Mouse (Mus musculus) spleen, adult 18-20 months (tissue): ENCODE data around the gene Gpc3.

Experiments used
- DNase-seq, 2 experiments: peaks; one replicate each; pipeline ENCODE4 v3.0.0; 2022; ENCODE audit warnings: mixed read lengths in 2 of 2

Gene Gpc3

DNA sequence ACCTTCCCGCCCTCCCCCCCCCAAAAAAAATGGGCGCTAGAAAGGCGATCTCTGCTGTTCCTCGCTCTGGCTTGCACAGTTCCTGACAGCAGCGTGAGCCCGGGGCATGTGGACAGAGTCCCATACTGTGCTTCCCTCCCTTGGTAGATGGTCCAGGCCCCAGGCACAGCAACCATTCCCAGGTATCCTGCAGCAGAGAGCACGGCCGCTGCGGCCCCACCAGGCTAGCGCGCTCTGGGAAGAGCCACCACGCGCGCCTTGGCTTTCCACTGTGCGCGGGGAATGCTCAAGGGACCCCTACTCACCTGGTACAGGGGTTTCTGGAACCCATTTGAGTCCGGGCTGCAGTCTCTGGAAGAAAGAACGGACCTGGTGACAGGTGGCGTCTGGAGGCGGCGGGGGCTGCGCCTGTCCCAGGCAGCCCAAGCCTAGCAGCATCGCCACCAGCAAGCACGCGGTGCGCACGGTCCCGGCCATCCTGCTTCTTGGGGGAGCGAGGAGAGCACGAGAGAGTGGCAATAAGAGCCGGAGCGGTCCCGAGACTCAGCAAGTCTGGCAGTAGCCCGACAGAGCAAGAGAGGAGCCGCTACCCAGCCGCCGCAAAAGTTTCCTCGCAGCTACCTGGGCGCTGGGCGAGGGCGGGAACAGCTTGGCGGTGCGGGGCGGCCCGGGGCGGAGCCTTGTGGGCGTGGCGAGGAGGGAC, at the start of gene Gpc3:
Gene Gpc3, minus strand, starts transcription at position 623 of the 703 bp plus-strand sequence.
- DNase-seq, result peak in 1 of 2 experiments; percentile 4

DNA sequence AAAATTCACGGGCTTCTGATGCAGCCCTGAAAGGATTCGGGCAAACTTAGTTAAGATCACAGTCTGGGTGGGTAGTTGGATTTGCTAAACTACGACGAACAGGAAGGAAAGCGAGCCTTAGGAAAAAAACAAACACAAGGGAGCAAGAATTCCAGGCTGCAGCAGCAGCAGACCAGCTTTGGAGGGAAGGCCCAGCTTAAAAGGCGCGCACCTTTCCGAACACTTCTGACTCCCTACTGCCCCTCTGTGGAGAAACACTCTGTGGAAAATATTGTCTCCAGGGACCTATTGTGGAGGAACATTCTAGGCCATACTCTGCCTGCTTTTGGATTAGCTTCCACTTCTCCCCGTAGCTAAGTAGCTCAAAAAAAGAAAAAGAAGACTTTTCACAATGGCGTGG, 38.2 kb upstream of the Gpc3 start:
- no peak for DNase-seq

DNA sequence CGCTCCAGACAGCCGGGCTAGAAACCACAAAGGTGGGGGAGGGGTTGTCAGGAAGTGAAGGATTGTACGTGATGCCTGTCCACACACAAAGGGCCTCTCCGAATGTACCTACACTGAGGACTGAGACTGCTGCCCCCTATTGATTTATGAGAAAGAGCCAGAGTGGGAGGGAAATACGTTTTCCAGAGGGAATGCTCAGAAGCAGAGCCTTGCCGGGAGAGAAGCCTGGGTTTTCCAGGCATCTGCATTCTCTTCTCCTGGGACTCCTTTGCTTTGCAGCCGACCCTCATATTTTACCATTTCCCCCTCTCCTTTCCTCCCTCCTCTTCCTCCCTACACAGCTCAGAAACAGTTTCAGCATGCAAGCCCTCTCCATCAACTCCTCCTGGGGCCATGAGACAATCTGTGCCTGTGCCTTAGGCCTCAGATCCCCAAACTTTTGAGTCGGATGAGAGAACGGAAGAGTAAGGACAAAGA, 37.8 kb upstream of the Gpc3 start:
- DNase-seq, result no peak

DNA sequence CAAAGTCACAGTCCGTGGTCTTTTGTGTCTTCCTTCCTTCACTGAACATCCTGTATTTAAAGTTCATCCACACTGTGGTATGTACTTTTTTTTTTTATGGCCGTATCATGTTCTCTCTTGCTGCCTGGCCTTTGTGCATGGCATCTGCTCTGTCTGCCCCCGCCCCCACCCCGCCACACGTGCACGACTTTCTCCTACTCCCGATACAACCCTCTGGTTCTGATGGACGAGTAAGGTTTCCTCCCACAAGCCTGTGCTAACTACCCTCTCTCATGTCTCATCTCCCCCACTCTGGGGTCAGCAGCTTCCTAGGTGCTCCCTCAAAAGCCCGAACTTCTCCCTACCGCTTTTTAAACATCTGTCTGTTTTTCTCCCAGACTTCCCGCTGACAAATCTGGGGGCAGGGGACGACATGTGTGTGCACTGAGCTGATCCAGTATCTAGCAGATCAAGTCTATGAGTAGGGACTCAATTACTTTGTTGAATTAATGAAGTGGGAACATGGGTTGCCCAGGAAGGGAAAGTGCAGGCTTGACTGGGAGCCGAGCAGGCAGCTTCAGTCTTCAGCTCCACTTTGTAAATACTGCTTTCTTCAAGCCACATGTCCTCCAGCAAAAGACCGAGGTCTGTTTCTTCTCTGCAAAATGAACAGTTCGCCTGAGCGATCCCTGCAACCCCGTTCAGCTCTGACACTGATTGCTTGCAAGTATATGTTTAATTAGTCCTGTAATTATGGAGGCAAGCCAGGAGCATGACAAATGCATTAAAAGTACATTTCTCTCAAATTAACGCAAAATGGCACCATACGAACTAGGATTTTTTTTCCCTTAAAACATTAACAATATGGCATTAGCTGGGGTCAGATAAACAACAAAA, 35.4 kb upstream of the Gpc3 start:
- DNase-seq, result no peak

DNA sequence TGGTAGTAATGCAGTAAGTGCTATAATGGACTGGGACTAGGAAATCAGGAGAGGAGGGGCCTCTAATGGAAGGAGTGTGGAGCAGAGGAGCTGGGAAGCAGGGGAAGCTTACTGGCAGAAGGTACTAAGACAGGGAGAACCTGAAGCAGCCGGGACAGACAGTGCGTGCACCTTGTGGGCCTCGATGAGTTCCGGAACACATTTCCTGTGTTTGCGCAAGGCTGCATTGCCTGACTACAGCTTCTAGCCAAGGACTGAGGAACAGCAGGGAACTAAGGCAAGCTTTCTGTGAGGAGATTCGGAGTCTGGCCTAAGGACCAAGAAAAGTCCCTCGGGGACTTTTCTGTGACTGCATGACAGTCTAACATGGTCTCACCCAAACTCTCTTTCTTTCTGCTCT, 30.6 kb upstream of the Gpc3 start:
- DNase-seq, result no peak

DNA sequence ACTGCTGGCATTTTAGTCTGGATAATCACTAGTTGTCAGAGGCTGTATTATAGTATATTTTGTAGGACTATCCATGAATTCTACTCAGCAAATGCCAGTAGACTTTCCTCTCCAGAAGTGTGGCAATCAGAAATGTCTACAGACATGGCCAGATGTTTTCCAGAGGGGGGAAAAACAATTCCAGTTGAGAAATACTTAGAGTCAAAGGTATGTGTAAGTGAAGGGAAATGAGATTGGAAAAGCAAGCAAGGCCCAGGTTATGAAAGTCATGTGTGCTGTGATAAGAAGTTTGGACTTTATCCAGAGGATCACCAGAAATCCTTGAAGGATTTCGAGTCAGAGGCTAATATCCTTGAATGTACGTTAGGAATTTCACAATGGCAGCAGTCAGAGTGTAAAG, 29.6 kb upstream of the Gpc3 start:
- no peak for DNase-seq

DNA sequence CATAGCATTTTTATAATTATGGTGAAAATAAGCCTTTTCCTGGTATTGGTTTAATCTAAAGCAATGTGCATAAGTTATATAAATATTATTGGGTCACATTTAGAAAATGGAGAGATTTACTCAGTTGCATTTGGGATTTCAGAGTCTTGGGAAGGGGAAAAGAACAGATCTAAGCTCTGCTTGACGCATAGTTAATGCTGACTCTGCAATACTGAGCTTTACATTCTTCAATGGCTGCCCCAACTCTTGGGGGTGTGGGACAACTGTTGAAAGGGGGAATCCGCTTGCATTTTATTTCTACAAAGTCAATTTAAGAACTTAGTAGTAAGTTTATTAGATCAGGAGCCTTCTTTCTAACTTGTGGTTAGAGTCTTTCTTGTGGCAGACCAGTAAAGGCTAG, 28.4 kb upstream of the Gpc3 start:
- no peak for DNase-seq

DNA sequence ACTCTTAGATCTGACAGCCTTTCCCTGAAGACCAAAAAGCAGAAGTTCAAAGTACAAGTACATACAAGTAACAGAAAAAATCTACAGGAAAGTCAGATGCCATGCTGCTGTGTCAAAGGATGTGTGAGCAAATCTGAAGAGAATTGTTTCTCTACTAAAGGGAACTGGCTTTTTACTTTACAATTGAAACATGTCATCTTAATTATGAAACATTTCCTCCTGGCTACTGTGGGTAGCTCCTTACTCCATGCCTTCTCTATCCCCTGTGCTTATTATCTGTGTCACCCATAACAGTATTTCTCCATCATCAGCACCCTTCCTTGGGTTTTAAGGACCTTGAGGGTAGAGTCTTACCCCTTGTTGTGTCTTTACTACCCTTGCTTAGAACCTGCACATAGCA, 23.7 kb upstream of the Gpc3 start:
- DNase-seq, result no peak

DNA sequence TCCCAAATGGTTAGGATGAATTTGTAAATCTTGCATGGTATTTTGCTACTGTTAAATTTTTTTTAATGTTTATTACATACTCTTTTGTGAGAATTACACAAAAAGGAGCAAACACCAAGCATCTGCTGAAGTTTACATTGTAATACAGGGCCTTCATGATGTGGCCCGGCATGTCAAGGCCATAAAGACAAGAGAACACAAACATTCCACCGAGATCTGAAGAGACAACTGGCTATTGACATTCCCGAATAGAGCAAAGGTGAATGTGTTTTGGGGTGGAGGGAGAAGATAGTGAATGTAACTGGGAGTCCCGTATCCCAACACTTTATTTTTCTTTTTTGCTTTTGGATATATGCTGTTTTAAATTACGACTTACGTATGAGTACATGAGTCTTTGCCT, 20.2 kb upstream of the Gpc3 start:
- no peak for DNase-seq

DNA sequence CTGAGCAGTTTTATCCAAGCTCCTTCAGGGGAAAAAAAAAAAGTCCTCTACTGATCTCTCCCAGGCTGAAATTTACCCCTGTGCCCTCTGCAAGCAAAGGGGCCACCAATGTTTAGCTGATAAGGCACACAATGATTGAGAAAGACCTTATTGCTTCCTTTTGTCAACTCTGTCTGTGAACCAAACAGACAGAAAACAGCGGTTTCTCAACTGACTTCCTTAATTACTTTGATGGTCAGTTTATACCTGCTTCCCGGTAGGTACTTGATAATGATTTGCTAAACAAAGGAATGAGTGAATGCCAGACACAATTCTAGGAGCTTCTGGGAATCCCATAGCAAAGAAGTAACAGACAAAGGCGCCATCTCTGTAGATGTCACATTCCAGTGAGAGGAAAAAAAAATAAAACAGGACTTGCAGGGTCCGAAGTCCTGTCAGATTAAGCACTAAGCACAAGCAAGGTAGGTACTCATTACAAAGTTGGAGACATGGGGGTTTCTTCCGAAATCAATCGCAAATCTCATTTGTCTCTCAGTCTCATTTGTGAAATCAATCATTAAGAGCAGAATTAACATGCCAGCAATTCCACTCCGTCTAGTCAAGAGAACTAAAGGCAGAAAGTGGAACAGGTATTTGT, 19.1 kb upstream of the Gpc3 start:
- DNase-seq, result no peak

DNA sequence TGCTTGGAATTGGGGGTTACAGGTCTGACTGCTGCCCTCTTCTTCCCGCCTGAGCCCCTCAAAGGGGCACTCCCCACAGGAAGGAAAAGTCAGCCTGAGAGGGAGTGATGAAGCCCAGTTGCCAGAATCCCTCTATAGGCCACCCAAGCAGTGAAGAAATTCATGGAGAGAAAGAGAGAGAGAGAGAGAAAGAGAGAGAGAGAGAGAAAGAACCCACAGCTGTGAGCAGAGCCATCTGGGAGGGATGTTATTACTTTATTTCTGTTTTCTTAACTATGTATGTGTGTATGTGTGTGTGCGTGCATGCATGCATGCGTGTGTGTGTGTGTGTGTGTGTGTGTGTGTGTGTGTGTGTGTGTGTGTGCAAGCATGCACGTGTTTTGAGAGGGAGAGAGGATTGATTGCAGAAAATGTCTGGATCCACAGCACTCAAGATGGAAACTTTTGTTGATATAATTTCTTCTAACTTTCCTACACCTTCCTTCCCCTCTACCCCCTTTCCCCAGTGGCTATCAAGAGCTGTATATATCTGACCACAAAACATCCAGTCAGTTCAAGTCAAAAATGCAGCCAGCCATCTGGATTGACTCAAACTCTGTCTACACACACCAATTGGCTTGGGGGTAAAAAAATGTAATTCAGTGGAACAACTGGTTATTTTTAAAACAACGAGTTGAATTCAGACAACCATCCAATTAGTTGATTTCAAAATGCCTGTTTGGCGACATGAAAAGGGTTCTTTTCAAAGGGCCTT, 13.4 kb upstream of the Gpc3 start:
- no peak for DNase-seq

DNA sequence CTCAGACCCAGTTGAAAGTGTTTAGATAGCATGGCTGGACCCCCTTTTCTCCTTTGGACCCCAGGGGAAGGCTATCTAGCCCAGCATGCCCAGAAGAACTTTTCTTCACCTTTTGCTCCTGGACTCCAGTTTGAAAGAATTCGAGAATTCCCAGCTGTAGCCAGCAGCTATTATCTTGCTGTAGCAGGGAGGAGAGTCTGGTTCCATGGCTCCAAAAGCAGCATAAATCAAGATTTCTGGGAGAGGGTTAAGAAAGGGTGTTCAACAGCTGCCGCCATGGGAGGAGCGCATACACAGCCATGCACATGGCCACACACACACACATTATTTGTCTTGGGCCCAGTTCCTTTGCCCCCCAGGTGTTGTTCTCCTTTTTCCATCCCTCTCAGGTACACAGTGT, 4.1 kb upstream of the Gpc3 start:
- no peak for DNase-seq

DNA sequence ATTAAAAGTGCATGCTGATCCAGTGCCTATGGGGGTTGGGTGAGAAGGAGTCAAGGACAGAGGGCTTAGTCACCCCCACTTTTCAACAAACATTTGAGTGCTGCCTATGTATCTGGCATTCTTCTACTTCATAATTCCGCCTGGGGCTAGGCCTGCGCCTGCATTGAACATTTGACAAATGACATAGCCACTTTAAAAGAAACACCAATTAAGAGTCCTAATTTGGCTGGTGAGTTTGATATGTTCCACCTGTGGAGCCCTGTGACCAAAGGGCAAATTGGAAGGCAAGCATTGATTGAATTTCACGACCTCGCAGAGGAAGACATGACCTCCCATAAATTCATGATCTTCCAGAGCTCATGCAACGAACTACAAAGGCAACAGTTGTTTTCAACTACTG, 2.4 kb upstream of the Gpc3 start:
- no peak for DNase-seq

DNA sequence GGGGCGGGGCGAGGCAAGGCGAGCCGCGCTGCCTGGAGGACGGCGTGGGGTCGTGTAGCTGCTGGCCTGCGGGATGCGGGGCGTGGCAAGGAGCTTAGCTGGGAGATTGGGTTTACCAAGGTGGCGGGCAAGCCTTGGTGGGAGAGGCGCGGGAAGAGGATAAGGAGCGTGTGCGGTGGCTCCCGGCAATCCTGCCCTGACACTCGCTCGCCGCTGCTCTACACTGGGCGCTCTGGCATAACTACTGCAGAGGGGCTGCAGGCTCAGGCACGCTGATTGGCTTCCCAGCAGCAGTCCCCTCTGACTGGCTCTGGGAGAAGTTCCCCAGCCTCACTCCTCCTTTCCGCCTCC, 256 bp upstream of the Gpc3 start:
- DNase-seq, result peak in 1 of 2 experiments; percentile 1

DNA sequence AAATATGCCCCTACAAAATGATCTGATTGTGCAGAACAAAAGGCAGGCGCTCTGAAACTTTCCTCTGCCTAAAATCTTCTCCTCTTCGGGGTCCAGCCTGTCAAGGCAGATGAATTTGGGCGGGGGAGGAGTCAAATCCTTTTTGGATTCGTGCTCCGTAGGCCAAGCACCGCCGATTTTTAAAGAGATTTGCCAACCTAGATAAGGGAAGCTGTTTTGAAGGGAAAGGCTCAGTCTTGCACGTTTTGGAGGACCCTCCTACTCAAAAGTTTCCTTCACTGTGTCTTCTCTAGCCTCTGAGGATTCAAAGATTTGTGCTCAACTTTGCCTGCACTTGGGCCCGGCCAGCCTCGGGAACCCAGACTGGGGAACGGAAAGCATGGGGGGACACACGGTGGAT, 944 bp downstream of the Gpc3 start:
- DNase-seq, result no peak

DNA sequence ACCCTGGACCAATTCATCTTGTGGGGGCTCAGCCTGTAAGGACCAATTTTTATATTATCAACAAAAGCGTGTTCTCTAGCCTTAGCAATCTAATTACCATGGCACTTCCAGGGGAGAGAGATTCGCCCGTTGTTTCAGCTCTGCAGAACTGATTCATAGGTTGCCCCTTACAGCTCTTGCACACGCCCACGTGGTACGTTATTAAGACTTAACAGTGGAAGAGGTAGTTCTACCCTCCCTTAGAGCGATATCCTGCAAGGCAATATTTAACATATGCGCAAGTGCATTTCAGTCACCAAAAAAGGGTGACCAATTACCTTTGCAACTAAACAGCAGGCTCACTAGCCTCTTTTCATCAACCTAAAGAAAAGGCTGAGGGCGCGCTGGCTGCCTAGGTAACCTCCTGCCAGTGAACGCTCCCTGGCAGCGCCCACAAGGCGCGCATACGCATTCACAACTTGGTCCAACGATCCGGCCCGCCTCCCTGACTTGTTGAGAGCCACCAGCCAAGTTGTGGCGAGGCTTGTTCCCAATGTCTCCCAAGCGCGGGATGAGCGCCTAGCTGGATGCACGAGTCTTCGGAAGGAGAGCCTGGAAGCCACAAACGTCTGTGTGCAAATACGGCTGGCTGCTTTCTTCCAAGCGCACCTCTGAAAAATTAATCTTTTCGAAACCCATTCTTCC, 1.6 kb downstream of the Gpc3 start:
- no peak for DNase-seq

DNA sequence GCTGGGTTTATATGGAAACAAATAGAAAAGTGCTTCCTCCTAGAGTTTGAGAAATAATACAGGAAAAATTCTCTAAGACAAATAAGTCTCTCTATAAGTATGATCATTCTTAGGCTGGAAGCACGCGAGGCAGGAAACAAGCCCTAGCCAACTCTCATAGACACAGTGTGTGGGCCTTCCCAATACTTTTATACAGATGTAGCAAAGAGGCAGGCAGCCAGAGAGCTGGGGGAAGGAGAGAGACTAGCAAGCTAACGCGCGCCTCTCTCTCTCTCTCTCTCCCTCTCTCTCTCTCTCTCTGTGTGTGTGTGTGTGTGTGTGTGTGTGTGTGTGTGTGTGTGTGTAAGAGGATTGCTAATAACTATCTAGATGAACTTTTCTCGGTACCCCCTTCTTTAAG, 2.2 kb downstream of the Gpc3 start:
- DNase-seq, result no peak

DNA sequence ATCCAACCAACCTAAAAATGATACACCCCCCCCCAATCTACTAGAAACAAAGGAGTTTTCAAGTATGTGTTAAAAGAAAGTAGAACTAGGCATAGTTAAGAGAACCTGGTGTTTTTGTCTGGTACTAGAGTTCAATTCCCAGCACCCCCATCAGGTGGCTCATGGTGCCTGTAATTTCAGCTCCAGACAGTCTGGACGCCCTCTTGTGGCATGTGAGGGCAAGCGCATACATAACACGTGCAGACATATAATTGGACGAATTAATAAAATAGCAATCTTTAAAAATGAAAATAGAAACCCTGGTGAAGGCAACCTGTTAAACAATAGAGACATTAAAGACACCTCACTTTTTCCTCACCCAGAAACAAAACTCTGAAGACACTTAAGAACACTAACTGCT, 10.6 kb downstream of the Gpc3 start:
- no peak for DNase-seq

DNA sequence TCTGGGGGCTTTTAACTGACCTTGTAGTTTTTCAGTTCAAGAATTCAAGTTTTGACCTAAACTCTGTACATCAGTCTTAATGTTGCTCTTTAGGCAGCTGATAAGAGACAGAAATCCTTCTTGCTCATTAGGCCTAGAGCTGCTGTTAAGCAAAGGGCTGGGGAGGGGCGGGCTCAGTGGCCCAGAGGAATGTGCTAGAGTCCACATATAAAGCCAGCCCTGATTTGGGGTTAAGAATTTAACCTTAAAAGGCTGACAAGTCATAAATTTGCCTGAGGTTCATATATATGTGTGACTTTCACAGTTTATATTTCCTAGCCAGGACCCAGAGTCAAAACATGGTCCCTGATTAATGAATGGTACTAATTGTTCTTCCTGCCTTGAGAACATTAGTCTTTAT, 14.5 kb downstream of the Gpc3 start:
- DNase-seq, result no peak

DNA sequence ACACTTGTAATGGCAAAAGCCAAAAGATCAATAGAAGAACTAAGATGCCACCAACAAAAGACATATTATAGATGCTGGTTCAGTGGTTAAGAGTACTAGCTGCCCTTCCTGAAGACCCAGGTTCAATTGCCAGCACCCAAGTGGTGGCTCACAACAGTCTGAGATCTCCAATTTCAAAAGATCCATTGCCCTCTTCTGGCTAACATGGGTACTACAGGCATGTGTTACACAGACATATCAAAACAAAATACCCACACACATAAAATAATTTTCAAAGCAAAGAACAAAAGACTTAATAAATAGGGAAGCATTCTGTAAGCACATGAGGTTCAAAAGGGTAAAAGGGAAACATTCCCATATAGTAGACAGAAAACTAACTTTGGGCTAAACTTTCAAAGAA, 26.1 kb downstream of the Gpc3 start:
- DNase-seq, result no peak

DNA sequence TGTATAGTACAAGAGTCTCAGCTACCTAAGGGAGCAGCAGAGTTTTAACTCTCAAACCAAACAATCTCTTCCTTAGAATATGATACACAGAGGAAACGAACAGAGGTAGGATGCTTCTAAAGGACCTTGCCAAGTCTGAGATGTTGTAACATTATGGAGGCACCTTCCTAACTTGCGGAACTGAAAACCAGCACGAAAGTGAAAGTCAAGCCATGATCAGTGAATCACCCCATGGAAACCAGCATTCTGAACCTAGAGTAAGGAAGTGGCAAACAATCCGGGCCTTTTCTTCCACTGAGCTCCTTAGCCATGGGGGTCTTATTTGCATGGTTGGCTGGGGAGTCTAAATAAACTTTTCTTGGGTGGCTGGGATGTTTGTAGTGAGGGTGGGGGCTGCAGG, 53.8 kb downstream of the Gpc3 start:
- DNase-seq, result no peak

DNA sequence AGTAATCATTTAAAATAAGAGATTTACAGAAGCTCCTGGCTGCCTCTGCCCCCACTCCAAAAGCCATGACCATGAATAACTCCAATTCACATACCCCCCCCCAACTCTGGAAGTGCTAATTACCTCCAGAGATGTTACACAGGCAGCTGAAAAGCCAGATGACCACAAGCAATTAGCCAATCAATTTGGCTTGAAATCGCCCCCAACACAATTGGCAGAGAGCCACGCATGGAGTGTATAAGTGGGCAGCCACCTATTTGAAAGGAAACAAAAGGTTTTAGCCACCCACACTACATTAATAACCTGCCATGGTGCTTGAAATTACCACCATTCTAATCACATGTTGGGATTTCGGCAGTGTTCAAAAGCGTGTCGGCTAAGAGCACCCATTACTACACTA, 55.2 kb downstream of the Gpc3 start:
- no peak for DNase-seq

DNA sequence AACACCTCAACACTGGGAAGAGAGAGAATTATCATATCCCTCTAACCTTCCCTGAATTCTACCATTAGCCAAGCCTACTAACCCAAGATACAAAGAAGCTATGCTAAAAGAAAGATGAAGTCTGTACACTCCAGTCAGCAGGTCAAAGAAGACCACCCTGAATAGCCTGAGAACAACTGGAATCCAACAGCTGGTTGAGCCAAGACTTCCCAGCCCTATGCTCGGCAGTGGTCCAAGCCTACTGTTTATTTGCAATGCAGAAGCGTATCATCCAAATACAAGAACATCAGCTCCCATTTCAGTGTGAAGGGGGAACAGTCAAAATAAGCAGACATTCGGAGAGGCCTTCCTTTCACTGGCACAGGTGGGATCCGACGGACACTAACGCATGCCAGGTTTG, 56.3 kb downstream of the Gpc3 start:
- no peak for DNase-seq
